Mouse (Mus musculus) spleen, postnatal 0 days (tissue): ENCODE measurements around the gene Gm42688. TPM values are rescaled to one million over a fixed set of nuclear protein-coding genes. Genes with fewer than 3 reads are reported as not detected.

Experiments
- microRNA counts: library from miRNA; unstranded; fragments of <30 nt; microRNA quantifications from one replicate; lab custom pipeline; 2015
- polyA plus RNA-seq: library from polyadenylated mRNA; unstranded; fragments of >200 nt; fragmentation: Nextera tagmentation; extraction: Ambion mirVana; gene quantifications from 2 replicates; pipeline ENCODE4 v1.2.1, GENCODE M21; 2015

Gene Gm42688
- 1.4 and 2.5 TPM in 2 replicates for polyA plus RNA-seq

GRCm38 (mm10) chr6:83101316-83101687 is at the start of gene Gm42688, which contains the start of gene Ccdc142:
Gm42688 (plus strand) TSS chr6:83101617.
Ccdc142 (plus strand) TSS chr6:83101601.

GRCm38 (mm10) chr6:83054074-83054851 is 47.2 kb upstream of the Gm42688 start, which contains the start of gene Aup1:
Aup1 (plus strand) TSS chr6:83054521.

GRCm38 (mm10) chr6:83054871-83055431 is 46.5 kb upstream of the Gm42688 start, which contains the start of gene Htra2:
Htra2 (minus strand) TSS chr6:83055273.

GRCm38 (mm10) chr6:83057790-83058189 is 43.6 kb upstream of the Gm42688 start, which contains the start of gene Dqx1:
Dqx1 (plus strand) TSS chr6:83057844.

GRCm38 (mm10) chr6:83070247-83070310 is 31.3 kb upstream of the Gm42688 start, which contains the start of gene Tlx2:
Tlx2 (minus strand) TSS chr6:83070293.

GRCm38 (mm10) chr6:83077630-83078323 is 23.6 kb upstream of the Gm42688 start, which contains the start of gene Pcgf1:
Pcgf1 (plus strand) TSS chr6:83077869.

GRCm38 (mm10) chr6:83086121-83087035 is 15.0 kb upstream of the Gm42688 start, which contains the start of gene Lbx2:
Lbx2 (plus strand) TSS chr6:83086367.

GRCm38 (mm10) chr6:83108762-83109668 is 7.6 kb downstream of the Gm42688 start, which contains the start of gene Mrpl53:
Mrpl53 (plus strand) TSS chr6:83109040.

GRCm38 (mm10) chr6:83115011-83115671 is 13.7 kb downstream of the Gm42688 start, which contains the start of gene Mogs:
Mogs (plus strand) TSS chr6:83115496.

GRCm38 (mm10) chr6:83120930-83121862 is 19.8 kb downstream of the Gm42688 start, which contains the start of gene Wbp1:
Wbp1 (minus strand) TSS chr6:83121559.

GRCm38 (mm10) chr6:83125331-83125730 is 23.9 kb downstream of the Gm42688 start, which contains the start of gene Ino80b:
Ino80b (minus strand) TSS chr6:83125431.

GRCm38 (mm10) chr6:83134951-83135513 is 33.6 kb downstream of the Gm42688 start, which contains the start of gene Rtkn:
Rtkn (plus strand) TSS chr6:83135463.

GRCm38 (mm10) chr6:83156259-83156684 is 54.9 kb downstream of the Gm42688 start, which contains the start of the genes Wdr54 and 1700003E16Rik:
Wdr54 (minus strand) TSS chr6:83156397.
1700003E16Rik (plus strand) TSS chr6:83156404.

MicroRNA genes within 50 kb of the gene (microRNA counts, 519-probe panel; counts per million panel counts)
- microRNA mmu-miR-3470a+mmu-miR-3470b (lab: Ali Mortazavi, UCI): 88.3 counts per million

Other genes starting within 250 kb of the Gm42688 start
- 0.36 and 0.43 TPM in 2 replicates for gene Sema4f, start 161.8 kb upstream of the Gm42688 start, polyA plus RNA-seq
- gene M1ap, start 154.7 kb upstream of the Gm42688 start, polyA plus RNA-seq: 15.5 and 16.1 TPM in 2 replicates
- 26.3 and 28.2 TPM in 2 replicates for gene Dok1, start 68.1 kb upstream of the Gm42688 start, polyA plus RNA-seq
- gene Loxl3, start 67.4 kb upstream of the Gm42688 start, polyA plus RNA-seq: 1.8 and 3.1 TPM in 2 replicates
- gene Aup1, start 47.1 kb upstream of the Gm42688 start, polyA plus RNA-seq: 193 and 196 TPM in 2 replicates
- 114 and 124 TPM in 2 replicates for gene Htra2, start 46.3 kb upstream of the Gm42688 start, polyA plus RNA-seq
- 0.59 and 0.73 TPM in 2 replicates for gene Dqx1, start 43.8 kb upstream of the Gm42688 start, polyA plus RNA-seq
- gene Tlx2, start 31.3 kb upstream of the Gm42688 start, polyA plus RNA-seq: not detected in 2 replicates
- gene Pcgf1, start 23.7 kb upstream of the Gm42688 start, polyA plus RNA-seq: 23.5 and 25.1 TPM in 2 replicates
- gene Lbx2, start 15.2 kb upstream of the Gm42688 start, polyA plus RNA-seq: 0.51 and 1.0 TPM in 2 replicates
- 1.6 and 2.2 TPM in 2 replicates for gene Ccdc142, start within 50 bp of the Gm42688 start, polyA plus RNA-seq
- gene Mrpl53, start 7.4 kb downstream of the Gm42688 start, polyA plus RNA-seq: 78.0 and 87.2 TPM in 2 replicates
- 32.6 and 33.7 TPM in 2 replicates for gene Mogs, start 13.9 kb downstream of the Gm42688 start, polyA plus RNA-seq
- 36.8 and 44.2 TPM in 2 replicates for gene Wbp1, start 19.9 kb downstream of the Gm42688 start, polyA plus RNA-seq
- 8.7 and 10.1 TPM in 2 replicates for gene Ino80b, start 23.8 kb downstream of the Gm42688 start, polyA plus RNA-seq
- 3.6 and 3.9 TPM in 2 replicates for gene Rtkn, start 33.8 kb downstream of the Gm42688 start, polyA plus RNA-seq
- 0.40 and 0.43 TPM in 2 replicates for gene Wdr54, start 54.8 kb downstream of the Gm42688 start, polyA plus RNA-seq
- gene 1700003E16Rik, start 54.8 kb downstream of the Gm42688 start, polyA plus RNA-seq: 0.10 and 0.11 TPM in 2 replicates
- 25.0 and 30.5 TPM in 2 replicates for gene Dctn1, start 64.3 kb downstream of the Gm42688 start, polyA plus RNA-seq
- gene Slc4a5, start 118.2 kb downstream of the Gm42688 start, polyA plus RNA-seq: 0.07 and 0.11 TPM in 2 replicates
- 31.5 and 41.3 TPM in 2 replicates for gene Mthfd2, start 224.3 kb downstream of the Gm42688 start, polyA plus RNA-seq
- gene Mob1a, start 224.4 kb downstream of the Gm42688 start, polyA plus RNA-seq: 38.3 and 41.6 TPM in 2 replicates
- gene Bola3, start 247.5 kb downstream of the Gm42688 start, polyA plus RNA-seq: 298 and 364 TPM in 2 replicates